Mouse (Mus musculus) embryonic facial prominence, embryonic 14.5 days (tissue): ENCODE measurements around the gene Pf4. TPM values are rescaled to one million over a fixed set of nuclear protein-coding genes. Genes with fewer than 3 reads are reported as not detected.

ENCODE experiments used
- ATAC-seq: fragments of 200-750 bp; cut with Nextera tagmentation; 2 replicates; pipeline ENCODE4 v1.8.0; 2017; ENCODE audit warnings: low read depth, moderate number of reproducible peaks, moderate TSS enrichment
- DNase-seq: peaks from one replicate; pipeline ENCODE4 v3.0.0-alpha.2; 2015; ENCODE audit warnings: low spot score
- H3K27ac ChIP-seq: fragments of 300-500 bp; sonication (generic); replicated peaks from 2 replicates; pipeline ENCODE4 v1.5.1; 2014; ENCODE audit warnings: low read depth, mild to moderate bottlenecking, low read length, moderate library complexity
- H3K27me3 ChIP-seq: fragments of 300-500 bp; sonication (generic); replicated peaks from 2 replicates; pipeline ENCODE4 v1.6.1; 2014; ENCODE audit warnings: low read length; ENCODE audit not compliant: control insufficient read depth, insufficient read depth
- H3K36me3 ChIP-seq: fragments of 300-500 bp; sonication (generic); 2 replicates; pipeline ENCODE4 v1.6.1; 2014; ENCODE audit warnings: low read length, mixed read lengths; ENCODE audit not compliant: control insufficient read depth, insufficient read depth
- H3K4me1 ChIP-seq: fragments of 300-500 bp; sonication (generic); 2 replicates; pipeline ENCODE4 v1.6.1; 2014; ENCODE audit warnings: antibody characterized with exemption, low read length; ENCODE audit not compliant: control insufficient read depth, insufficient read depth
- H3K4me2 ChIP-seq: fragments of 300-500 bp; sonication (generic); 2 replicates; pipeline ENCODE4 v1.6.1; 2014; ENCODE audit warnings: low read depth, mild to moderate bottlenecking, low read length, moderate library complexity, mixed read lengths
- H3K4me3 ChIP-seq: fragments of 300-500 bp; sonication (generic); 2 replicates; pipeline ENCODE4 v1.5.1; 2014; ENCODE audit warnings: low read depth, mild to moderate bottlenecking, low read length
- H3K9ac ChIP-seq: fragments of 300-500 bp; sonication (generic); 2 replicates; pipeline ENCODE4 v1.6.1; 2014; ENCODE audit warnings: low read depth, mild to moderate bottlenecking, low read length, moderate library complexity, mixed read lengths
- H3K9me3 ChIP-seq: fragments of 300-500 bp; sonication (generic); 2 replicates; pipeline ENCODE4 v1.6.1; 2016; ENCODE audit warnings: low read length; ENCODE audit not compliant: control insufficient read depth
- WGBS: fragments of 180-500 bp; shearing (Covaris S2); extraction: QIAGEN DNeasy Blood & Tissue Kit; methylation state at CpG from one replicate; pipeline ENCODE4 v1.1.7; 2014; 5-methylcytosine and 5-hydroxymethylcytosine counted together
- polyA plus RNA-seq: library from polyadenylated mRNA; unstranded; fragments of >200 nt; fragmentation: Nextera tagmentation; extraction: Ambion mirVana; gene quantifications from 2 replicates; pipeline ENCODE4 v1.2.1, GENCODE M21; 2014

The Pf4 gene
- polyA plus RNA-seq, 1 experiment from 2014 or later = 125 TPM

GRCm38 (mm10) chr5:90760303-90760702 lies 11.9 kb upstream of the Pf4 start:
- Histone ChIP-seq H3K4me2 (no peak overlapping the region), H3K4me3 (no peak overlapping the region), H3K36me3 (no peaks in the 10 kb centered on the region), H3K27ac (no peak overlapping the region), H3K9ac (no peak overlapping the region), H3K4me1 (peaks cover 34% of the 10 kb centered on the region), H3K27me3 (peaks cover 7% of the 10 kb centered on the region), H3K9me3 (no peaks in the 10 kb centered on the region)
- DNase-seq (no peak), ATAC-seq (no peak)
- WGBS = 61% methylated on average over 4 of the region's 4 CpGs

GRCm38 (mm10) chr5:90760844-90761243 lies 11.4 kb upstream of the Pf4 start:
- Histone ChIP-seq H3K9ac (no peak overlapping the region), H3K27me3 (peaks cover 7% of the 10 kb centered on the region), H3K27ac (no peak overlapping the region), H3K4me1 (peaks cover 34% of the 10 kb centered on the region), H3K9me3 (no peaks in the 10 kb centered on the region), H3K4me3 (no peak overlapping the region), H3K4me2 (no peak overlapping the region), H3K36me3 (no peaks in the 10 kb centered on the region)
- no peak for ATAC-seq
- WGBS = 91% methylated on average over 2 of the region's 2 CpGs
- DNase-seq = no peak

GRCm38 (mm10) chr5:90761834-90762233 lies 10.4 kb upstream of the Pf4 start:
- H3K36me3 ChIP-seq = no peaks in the 10 kb centered on the region
- DNase-seq (no peak), ATAC-seq (no peak)
- 80% methylated on average over 3 of the region's 3 CpGs for WGBS
- no peaks in the 10 kb centered on the region for H3K9me3 ChIP-seq
- no peak overlapping the region for H3K4me2 ChIP-seq
- H3K27ac ChIP-seq = no peak overlapping the region
- H3K4me1 ChIP-seq = peaks cover 29% of the 10 kb centered on the region
- peaks cover 7% of the 10 kb centered on the region for H3K27me3 ChIP-seq
- H3K4me3 ChIP-seq = no peak overlapping the region
- H3K9ac ChIP-seq = no peak overlapping the region

- DNase-seq (no peak), ATAC-seq (no peak)
- Histone ChIP-seq H3K9ac (no peak overlapping the region), H3K27ac (no peak overlapping the region), H3K4me3 (no peak overlapping the region), H3K4me1 (peaks cover 10% of the 10 kb centered on the region; the same call in 1 of the 2 replicates), H3K4me2 (no peak overlapping the region), H3K27me3 (peaks cover 7% of the 10 kb centered on the region), H3K9me3 (no peaks in the 10 kb centered on the region), H3K36me3 (no peaks in the 10 kb centered on the region)
- WGBS = 50% methylated on average over 12 of the region's 12 CpGs
Measured at GRCm38 (mm10) chr5:90763912-90764665, 8.1 kb upstream of the Pf4 start.

GRCm38 (mm10) chr5:90765821-90766606 lies 6.2 kb upstream of the Pf4 start:
- no peak overlapping the region for H3K4me2 ChIP-seq
- peak; percentile 48 for DNase-seq

GRCm38 (mm10) chr5:90768218-90768617 lies 4.0 kb upstream of the Pf4 start, which contains the start of gene Ppbp:
Gene Ppbp, plus strand, starts transcription at chr5:90768518.
- DNase-seq (no peak), ATAC-seq (no peak)
- no peak within 1 kb of the TSS for H3K27ac ChIP-seq
- WGBS = 51% methylated on average over 3 of the region's 3 CpGs
- H3K4me2 ChIP-seq = no peak within 1 kb of the TSS
- H3K27me3 ChIP-seq = no peaks in the 10 kb centered on the region
- H3K9ac ChIP-seq = no peak within 1 kb of the TSS
- H3K4me1 ChIP-seq = peaks cover 5% of the 10 kb centered on the region; the same call in 1 of the 2 replicates
- no peaks in the 10 kb centered on the region for H3K36me3 ChIP-seq
- no peaks in the 10 kb centered on the region for H3K9me3 ChIP-seq
- H3K4me3 ChIP-seq = no peak within 1 kb of the TSS

More at GRCm38 (mm10) chr5:90765821-90766606, 6.2 kb upstream of the Pf4 start:
- H3K36me3 ChIP-seq = no peaks in the 10 kb centered on the region
- ATAC-seq = no peak
- no peak overlapping the region for H3K4me3 ChIP-seq
- 0 out of 2 replicates have a peak, but pooled peaks cover 5% of the 10 kb centered on the region for H3K4me1 ChIP-seq
- 57% methylated on average over 8 of the region's 8 CpGs for WGBS
- H3K27ac ChIP-seq = no peak overlapping the region
- no peaks in the 10 kb centered on the region for H3K27me3 ChIP-seq
- H3K9me3 ChIP-seq = no peaks in the 10 kb centered on the region
- no peak overlapping the region for H3K9ac ChIP-seq

GRCm38 (mm10) chr5:90771369-90771768 lies 866 bp upstream of the Pf4 start:
- Histone ChIP-seq H3K9ac (no peak overlapping the region), H3K4me1 (no peaks in the 10 kb centered on the region; the same call in 1 of the 2 replicates), H3K4me3 (no peak overlapping the region), H3K27me3 (no peaks in the 10 kb centered on the region), H3K4me2 (no peak overlapping the region), H3K9me3 (no peaks in the 10 kb centered on the region), H3K36me3 (no peaks in the 10 kb centered on the region), H3K27ac (no peak overlapping the region)
- DNase-seq (no peak), ATAC-seq (no peak)
- WGBS = 69% methylated on average over 3 of the region's 3 CpGs

GRCm38 (mm10) chr5:90775562-90775961 lies 3.3 kb downstream of the Pf4 start:
- no peaks in the 10 kb centered on the region for H3K9me3 ChIP-seq
- H3K4me3 ChIP-seq = no peak overlapping the region
- DNase-seq (no peak), ATAC-seq (no peak)
- H3K36me3 ChIP-seq = no peaks in the 10 kb centered on the region
- H3K27me3 ChIP-seq = no peaks in the 10 kb centered on the region; the same call in 1 of the 2 replicates
- 81% methylated on average over 5 of the region's 5 CpGs for WGBS
- no peak overlapping the region for H3K4me2 ChIP-seq
- no peak overlapping the region for H3K27ac ChIP-seq
- H3K4me1 ChIP-seq = no peaks in the 10 kb centered on the region; the same call in 1 of the 2 replicates
- H3K9ac ChIP-seq = no peak overlapping the region
